ENCODE assay signal across 8 mouse cellular contexts in genomic region chr3:52007602-52008252, GRCm38 (mm10).
DNase-seq lines count a peak whose midpoint lies in the region; ATAC-seq and TF ChIP-seq lines count a peak whose summit lies in the region.

No protein-coding gene starts in this region.

- H3K36me3 ChIP-seq in hindbrain, embryonic 16.5 days (ENCODE audit: control insufficient read depth, insufficient read depth, low read length): no peaks in the 10 kb centered on the region

- intact Hi-C loops in left cerebral cortex, adult 2 months (cut with DNase I): loop anchor here (5.0 kb wide), 3 partner anchors 95 to 305 kb away; no protein-coding TSS in a partner anchor

- peaks cover 11% of the 10 kb centered on the region for H3K4me1 ChIP-seq in hindbrain, embryonic 16.5 days (ENCODE audit: control insufficient read depth, insufficient read depth, low read depth, low read length)

- peak overlapping the region; percentile 39 for H3K4me3 ChIP-seq in hindbrain, embryonic 16.5 days (ENCODE audit: low read length)
- peak overlapping the region; percentile 42 for H3K4me3 ChIP-seq in left cerebral cortex, adult 2 months

- ATAC-seq in hindbrain, embryonic 16.5 days: peak; percentile 93
- ATAC-seq in megakaryocyte, adult 5-6 weeks (ENCODE audit: poor library complexity, severe bottlenecking): peak; percentile 75

- H3K9me3 ChIP-seq in hindbrain, embryonic 16.5 days (ENCODE audit: control insufficient read depth, low read length): no peaks in the 10 kb centered on the region

- peak overlapping the region; percentile 77 for H3K4me2 ChIP-seq in hindbrain, embryonic 16.5 days (ENCODE audit: low read length)

- DNase-seq in Muller cell, postnatal 12 days (ENCODE audit: inconsistent ontology term): peak; percentile 57
- peak; percentile 83 to 89 for DNase-seq in cerebellum, adult 18-20 months
- DNase-seq in forelimb bud, embryonic 11.5 days (ENCODE audit: low read depth, low spot score): peak; percentile 86
- peak; percentile 77 to 81 for DNase-seq in left cerebral cortex, adult 2 months (ENCODE audit: extremely low spot score in 1 of 2, low spot score in 2 of 2)
- peak; percentile 84 for DNase-seq in right cerebral cortex, postnatal 25 days
- DNase-seq in urinary bladder, postnatal 25 days (ENCODE audit: low spot score): no peak

- WGBS in hindbrain, embryonic 16.5 days: under 1% methylated on average over 20 of the region's 21 CpGs

- TF ChIP-seq CTCF in left cerebral cortex, adult 2 months (IDR thresholded peaks at IDR 0.05): peak; percentile 4; the same call in 1 of the 2 replicates

- no peaks in the 10 kb centered on the region for H3K27me3 ChIP-seq in hindbrain, embryonic 16.5 days (replicated peaks; ENCODE audit: control insufficient read depth, insufficient read depth, low read length)

- peak overlapping the region; percentile 62 for H3K9ac ChIP-seq in hindbrain, embryonic 16.5 days (ENCODE audit: low read depth, low read length)

- H3K27ac ChIP-seq in hindbrain, embryonic 16.5 days (ENCODE audit: low read depth, low read length): peak overlapping the region; percentile 91
- peak overlapping the region; percentile 94 for H3K27ac ChIP-seq in left cerebral cortex, adult 2 months
